Mouse (Mus musculus) liver, adult 2 months (tissue): Measurements from ENCODE around the gene Fam229a.

Experiments used
- CTCF ChIP-seq: fragments of 200-500 bp; IDR thresholded peaks from 2 replicates; pipeline ENCODE4 v1.5.1; 2011; ENCODE audit warnings: low read depth, low read length, control low read depth
- POLR2A ChIP-seq: fragments of 200-500 bp; IDR thresholded peaks from 2 replicates; pipeline ENCODE4 v1.6.1; 2011; ENCODE audit warnings: low read length, control low read depth; ENCODE audit not compliant: insufficient read depth; ENCODE audit errors: extremely low read depth

DNA sequence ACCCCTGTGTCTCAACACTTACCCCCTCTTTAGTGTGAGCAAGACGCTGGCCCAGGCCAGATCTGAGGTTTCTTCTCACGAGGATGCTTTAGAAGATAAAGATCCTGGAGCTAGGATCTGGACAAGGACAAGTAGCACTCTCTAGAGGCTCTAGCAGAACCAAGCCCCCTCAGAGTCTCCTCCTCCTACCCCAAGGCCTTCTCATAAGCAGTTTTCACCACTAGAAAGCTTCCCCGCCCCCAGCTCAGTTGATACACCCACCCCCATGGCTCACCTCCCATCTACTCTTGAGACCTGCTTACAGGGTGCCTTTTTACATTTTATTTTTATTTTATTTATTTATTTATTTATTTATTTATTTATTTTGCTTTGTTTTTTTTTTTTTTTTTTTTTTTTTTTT is 18.7 kb downstream of the Fam229a start:
- TF ChIP-seq POLR2A (no peak), CTCF (no peak)
